Mouse (Mus musculus) embryonic fibroblast, embryonic 13.5 days (primary cell): ENCODE data around the gene Cdc42bpb. TPM values are rescaled to one million over a fixed set of nuclear protein-coding genes. Genes with fewer than 3 reads are reported as not detected.

ENCODE experiments used
- H3K27ac ChIP-seq: 2 replicates; pipeline ENCODE4 v1.5.1; 2012; ENCODE audit warnings: low read length, control low read depth, inconsistent platforms; ENCODE audit not compliant: insufficient read depth
- H3K4me1 ChIP-seq: 2 replicates; pipeline ENCODE4 v1.6.1; 2011; ENCODE audit warnings: low read length; ENCODE audit not compliant: control insufficient read depth, insufficient read depth
- H3K4me3 ChIP-seq: 2 replicates; pipeline ENCODE4 v1.5.1; 2011; ENCODE audit warnings: mild to moderate bottlenecking, control low read depth, low read length; ENCODE audit not compliant: insufficient read depth
- CTCF ChIP-seq: IDR thresholded peaks from 2 replicates; pipeline ENCODE4 v1.5.1; 2011; ENCODE audit warnings: mild to moderate bottlenecking, control low read depth, low read length, moderate library complexity, borderline replicate concordance; ENCODE audit not compliant: insufficient read depth
- POLR2A ChIP-seq: IDR thresholded peaks from 2 replicates; pipeline ENCODE4 v1.6.1; 2011; ENCODE audit warnings: low read depth, mild to moderate bottlenecking, control low read depth, low read length, moderate library complexity
- polyA plus RNA-seq: library from polyadenylated mRNA; stranded (reverse); fragments of >200 nt; gene quantifications from 2 replicates; pipeline ENCODE4 v1.2.4, GENCODE M21; 2011; ENCODE audit warnings: low read depth; ENCODE audit not compliant: missing spikeins, insufficient read length

Gene Cdc42bpb
- polyA plus RNA-seq, 1 experiment, result 60.0 TPM

GRCm38 (mm10) chr12:111370249-111370648 lies 7.3 kb downstream of the Cdc42bpb start:
- Histone ChIP-seq H3K27ac (no peak overlapping the region), H3K4me1 (peaks cover 9% of the 10 kb centered on the region)
- TF ChIP-seq POLR2A, result no peak
- no peak for TF ChIP-seq CTCF

GRCm38 (mm10) chr12:111367065-111367464 lies 10.5 kb downstream of the Cdc42bpb start:
- Histone ChIP-seq H3K4me1 (peaks cover 15% of the 10 kb centered on the region), H3K27ac (no peak overlapping the region), H3K4me3 (no peak overlapping the region)
- TF ChIP-seq CTCF (no peak), POLR2A (no peak)

More at GRCm38 (mm10) chr12:111370249-111370648, 7.3 kb downstream of the Cdc42bpb start:
- no peak overlapping the region for H3K4me3 ChIP-seq

- TF ChIP-seq CTCF (peak; percentile 23; the same call in 1 of the 2 replicates), POLR2A (no peak)
- Histone ChIP-seq H3K27ac (no peak overlapping the region), H3K4me3 (no peak overlapping the region), H3K4me1 (peaks cover 16% of the 10 kb centered on the region)
These were observed 13.3 kb downstream of the Cdc42bpb start for GRCm38 (mm10) chr12:111364234-111364633.

- Histone ChIP-seq H3K27ac (no peak overlapping the region), H3K4me1 (peaks cover 8% of the 10 kb centered on the region), H3K4me3 (no peak overlapping the region)
- TF ChIP-seq POLR2A (no peak), CTCF (no peak)
These were observed 16.0 kb downstream of the Cdc42bpb start for GRCm38 (mm10) chr12:111361319-111362098.

GRCm38 (mm10) chr12:111360671-111361070 lies 16.8 kb downstream of the Cdc42bpb start:
- TF ChIP-seq POLR2A (no peak), CTCF (no peak)
- Histone ChIP-seq H3K4me3 (no peak overlapping the region), H3K27ac (no peak overlapping the region), H3K4me1 (peaks cover 12% of the 10 kb centered on the region)

GRCm38 (mm10) chr12:111356216-111356615 lies 21.3 kb downstream of the Cdc42bpb start:
- H3K27ac ChIP-seq, result no peak overlapping the region
- no peak for TF ChIP-seq POLR2A
- no peak overlapping the region for H3K4me3 ChIP-seq
- peaks cover 19% of the 10 kb centered on the region for H3K4me1 ChIP-seq

GRCm38 (mm10) chr12:111354142-111354541 lies 23.4 kb downstream of the Cdc42bpb start:
- TF ChIP-seq CTCF, result no peak
- no peak for TF ChIP-seq POLR2A
- H3K4me3 ChIP-seq, result no peak overlapping the region
- H3K4me1 ChIP-seq, result peaks cover 19% of the 10 kb centered on the region
- peak overlapping the region; percentile 27 for H3K27ac ChIP-seq

- TF ChIP-seq POLR2A (no peak), CTCF (no peak)
- Histone ChIP-seq H3K4me3 (no peak overlapping the region), H3K4me1 (peaks cover 19% of the 10 kb centered on the region), H3K27ac (peak overlapping the region; percentile 77)
These were observed 24.0 kb downstream of the Cdc42bpb start for GRCm38 (mm10) chr12:111353439-111353915.

- Histone ChIP-seq H3K4me1 (peaks cover 19% of the 10 kb centered on the region), H3K27ac (peak overlapping the region; percentile 77), H3K4me3 (no peak overlapping the region)
- TF ChIP-seq POLR2A (no peak), CTCF (no peak)
These were observed 24.5 kb downstream of the Cdc42bpb start for GRCm38 (mm10) chr12:111353008-111353407.

- Histone ChIP-seq H3K27ac (peak overlapping the region; percentile 77), H3K4me1 (peaks cover 19% of the 10 kb centered on the region), H3K4me3 (no peak overlapping the region)
- TF ChIP-seq POLR2A (no peak), CTCF (no peak)
These were observed 25.0 kb downstream of the Cdc42bpb start for GRCm38 (mm10) chr12:111352520-111352919.
